Mouse (Mus musculus) liver, embryonic 15.5 days (tissue): ENCODE measurements around the gene Slitrk5. TPM values are rescaled to one million over a fixed set of nuclear protein-coding genes. Genes with fewer than 3 reads are reported as not detected.
"Not testable (repeated sequence)": the region's sequence is repeated elsewhere in the genome, so short reads cannot be mapped to it uniquely, and the experiment has no call there.

Experiments
- ATAC-seq: fragments of 200-750 bp; cut with Nextera tagmentation; 2 replicates; pipeline ENCODE4 v1.8.0; 2017; ENCODE audit warnings: moderate number of reproducible peaks, mild to moderate bottlenecking, moderate library complexity; ENCODE audit not compliant: insufficient read depth
- H3K27ac ChIP-seq: fragments of 300-500 bp; sonication (generic); replicated peaks from 2 replicates; pipeline ENCODE4 v1.5.1; 2015; ENCODE audit warnings: mild to moderate bottlenecking, inconsistent platforms
- H3K27me3 ChIP-seq: fragments of 300-500 bp; sonication (generic); 2 replicates; pipeline ENCODE4 v1.6.1; 2015; ENCODE audit warnings: mild to moderate bottlenecking, inconsistent platforms
- H3K36me3 ChIP-seq: fragments of 300-500 bp; sonication (generic); replicated peaks from 2 replicates; pipeline ENCODE4 v1.6.1; 2015; ENCODE audit warnings: moderate library complexity, mild to moderate bottlenecking, inconsistent platforms
- H3K4me1 ChIP-seq: fragments of 300-500 bp; sonication (generic); replicated peaks from 2 replicates; pipeline ENCODE4 v1.6.1; 2015; ENCODE audit warnings: inconsistent platforms
- H3K4me2 ChIP-seq: fragments of 300-500 bp; sonication (generic); 2 replicates; pipeline ENCODE4 v1.6.1; 2015; ENCODE audit warnings: moderate library complexity, mild to moderate bottlenecking, inconsistent platforms
- H3K4me3 ChIP-seq: fragments of 300-500 bp; sonication (generic); replicated peaks from 2 replicates; pipeline ENCODE4 v1.5.1; 2015; ENCODE audit warnings: mild to moderate bottlenecking, inconsistent platforms
- H3K9ac ChIP-seq: fragments of 300-500 bp; sonication (generic); 2 replicates; pipeline ENCODE4 v1.6.1; 2015; ENCODE audit warnings: moderate library complexity, mild to moderate bottlenecking, inconsistent platforms
- H3K9me3 ChIP-seq: fragments of 300-500 bp; sonication (generic); replicated peaks from 2 replicates; pipeline ENCODE4 v1.6.1; 2016; ENCODE audit warnings: inconsistent platforms
- WGBS: fragments of 180-500 bp; shearing (Covaris S2); methylation state at CpG from one replicate; pipeline ENCODE4 v1.1.7; 2015; ENCODE audit warnings: mixed read lengths; ENCODE audit not compliant: insufficient replicate concordance; 5-methylcytosine and 5-hydroxymethylcytosine counted together
- polyA plus RNA-seq: library from polyadenylated mRNA; unstranded; fragments of >200 nt; fragmentation: Nextera tagmentation; extraction: Ambion mirVana; gene quantifications from 2 replicates; pipeline ENCODE4 v1.2.1, GENCODE M21; 2015

The Slitrk5 gene
- polyA plus RNA-seq, 1 experiment from 2014 or later, result not detected

DNA sequence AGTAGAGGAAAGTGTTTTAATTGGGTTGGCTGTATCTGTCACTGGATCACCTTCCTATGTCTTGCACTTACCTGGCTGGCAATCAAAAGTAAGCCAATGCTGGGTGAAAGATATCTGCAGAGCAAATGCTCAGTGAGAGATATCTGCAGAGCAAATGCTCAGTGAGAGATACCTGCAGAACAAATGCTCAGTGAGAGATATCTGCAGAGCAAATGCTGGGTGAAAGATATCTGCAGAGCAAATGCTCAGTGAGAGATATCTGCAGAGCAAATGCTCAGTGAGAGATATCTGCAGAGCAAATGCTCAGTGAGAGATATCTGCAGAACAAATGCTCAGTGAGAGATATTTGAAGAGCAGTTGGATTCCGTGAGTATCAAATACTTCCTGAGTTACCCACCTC lies 15.2 kb downstream of the Slitrk5 start:
- not testable (repeated sequence) for H3K27me3 ChIP-seq, H3K4me1 ChIP-seq, H3K9ac ChIP-seq, H3K27ac ChIP-seq, H3K36me3 ChIP-seq, H3K9me3 ChIP-seq, H3K4me3 ChIP-seq, H3K4me2 ChIP-seq, ATAC-seq
- WGBS, result 25% methylated on average over 1 of the region's 1 CpGs

DNA sequence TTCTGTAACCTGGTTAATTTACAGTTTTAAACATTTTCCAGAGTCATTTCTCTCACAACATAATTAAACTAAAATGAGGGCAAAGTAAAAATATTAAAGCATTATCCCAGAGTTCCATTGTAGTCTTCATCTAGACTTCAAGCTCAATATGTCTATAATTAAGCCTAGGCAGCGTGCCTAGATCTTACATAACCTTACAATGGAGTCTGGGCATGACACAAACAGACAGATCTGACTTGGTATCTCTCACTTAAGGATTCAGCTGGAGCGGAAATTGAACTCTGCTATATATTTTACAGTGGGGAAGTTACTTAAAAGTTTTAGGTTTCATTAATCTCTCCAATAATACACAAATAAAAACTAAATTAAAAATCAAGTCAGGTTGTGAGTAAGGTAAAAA lies 54.9 kb downstream of the Slitrk5 start:
- no peaks in the 10 kb centered on the region for H3K36me3 ChIP-seq
- no peak for ATAC-seq
- no peaks in the 10 kb centered on the region for H3K4me1 ChIP-seq
- no peaks in the 10 kb centered on the region for H3K27me3 ChIP-seq
- no peak overlapping the region for H3K27ac ChIP-seq
- no peaks in the 10 kb centered on the region for H3K9me3 ChIP-seq
- H3K9ac ChIP-seq, result no peak overlapping the region
- H3K4me2 ChIP-seq, result no peak overlapping the region
- no peak overlapping the region for H3K4me3 ChIP-seq
- 44% methylated on average over 2 of the region's 2 CpGs for WGBS
